Mouse (Mus musculus): ENCODE data around the gene Vapb. TPM values are rescaled to one million over a fixed set of nuclear protein-coding genes. Genes with fewer than 3 reads are reported as not detected.

Vapb gene
- polyA plus RNA-seq, 2 experiments from 2014 or later: 1.8 to 2.0 TPM

Other genes starting within 250 kb of the Vapb start
- not detected for gene 1700021F07Rik, start 214.9 kb upstream of the Vapb start, polyA plus RNA-seq (2017; shearing (Covaris generic))
- gene Ankrd60, start 159.1 kb upstream of the Vapb start, polyA plus RNA-seq (2017; shearing (Covaris generic)): not detected
- gene Rab22a, start 77.8 kb upstream of the Vapb start, polyA plus RNA-seq (2017; shearing (Covaris generic)): 1 to 10 TPM; 6.8 to 7.5 TPM
- gene 1700010B08Rik, start 18.1 kb upstream of the Vapb start, polyA plus RNA-seq (2017; shearing (Covaris generic)): not detected